Mouse (Mus musculus): ENCODE results near the gene Tgfbr2.

- TF ChIP-seq POLR2A (IDR thresholded peaks at IDR 0.05; ENCODE audit: borderline replicate concordance, insufficient read depth, low read length) (no peak), CTCF (IDR thresholded peaks at IDR 0.05; ENCODE audit: borderline replicate concordance, insufficient read depth, low read depth, low read length) (no peak)
Measured at GRCm38 (mm10) chr9:116148809-116149208, 26.4 kb downstream of the Tgfbr2 start.

Measured in cerebellum, adult 2 months (tissue).